Mouse (Mus musculus) kidney, adult 18-20 months (tissue): Measurements from ENCODE around the gene Dmc1.
A peak's percentile ranks its signal among the peaks of the same experiment; 100 is the strongest.

Source experiments
- DNase-seq: peaks from one replicate; pipeline ENCODE4 v3.0.0; 2021

The Dmc1 gene

DNA sequence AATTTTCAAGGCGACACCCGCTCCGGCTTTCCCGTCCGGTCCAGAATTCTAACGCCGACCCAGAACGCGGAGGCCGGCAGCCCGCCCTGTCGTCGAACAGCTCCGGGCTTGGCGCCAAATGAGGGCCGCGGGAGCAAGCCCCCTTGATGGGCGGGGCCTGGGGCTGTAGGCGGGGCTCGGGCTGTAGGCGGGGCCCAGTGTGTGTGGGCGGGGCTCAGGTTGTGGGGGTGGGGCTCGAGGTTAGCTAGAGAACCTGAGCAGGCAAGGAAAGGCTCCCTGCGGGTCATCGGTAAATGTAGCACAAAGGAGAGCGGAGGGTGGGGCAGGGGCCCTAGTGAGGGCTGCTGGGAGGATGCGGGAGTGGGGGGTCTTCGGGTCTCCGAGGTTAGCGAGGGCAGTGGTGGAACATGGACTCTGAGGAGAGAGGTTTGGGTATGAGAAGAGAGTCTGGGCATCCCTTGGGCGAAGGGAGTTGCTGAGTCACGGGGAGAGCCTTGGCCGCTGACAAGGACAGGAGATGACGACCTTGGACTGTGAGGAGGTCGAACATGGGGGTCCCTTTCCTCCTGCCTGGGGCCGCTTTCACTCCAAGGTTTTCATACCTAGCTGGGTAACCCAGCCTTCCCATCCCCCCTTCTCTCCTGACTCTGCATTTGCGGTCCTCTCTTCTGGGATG, at the start of gene Dmc1:
Dmc1 (minus strand) TSS at position 120 of the 676 bp plus-strand sequence.
- peak; percentile 28 for DNase-seq

DNA sequence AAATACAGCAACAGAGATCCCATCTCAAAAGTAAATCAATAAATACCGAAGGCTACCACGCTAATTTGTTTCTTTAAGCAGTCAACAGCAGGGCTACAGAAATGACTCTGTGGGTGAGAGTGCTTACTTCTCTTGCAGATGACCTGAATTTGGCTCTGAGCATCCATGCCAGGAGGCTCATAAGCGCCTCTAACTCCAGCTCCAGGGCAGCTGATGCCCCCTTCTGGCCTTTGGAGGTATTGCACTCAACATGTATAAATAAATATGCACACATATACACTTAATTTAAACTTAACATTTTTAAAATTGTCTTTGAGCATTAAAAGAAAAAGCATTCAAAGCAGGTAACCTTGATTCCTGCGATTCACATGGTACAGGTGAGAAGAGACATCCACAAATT, 46.6 kb upstream of the Dmc1 start:
- no peak for DNase-seq

DNA sequence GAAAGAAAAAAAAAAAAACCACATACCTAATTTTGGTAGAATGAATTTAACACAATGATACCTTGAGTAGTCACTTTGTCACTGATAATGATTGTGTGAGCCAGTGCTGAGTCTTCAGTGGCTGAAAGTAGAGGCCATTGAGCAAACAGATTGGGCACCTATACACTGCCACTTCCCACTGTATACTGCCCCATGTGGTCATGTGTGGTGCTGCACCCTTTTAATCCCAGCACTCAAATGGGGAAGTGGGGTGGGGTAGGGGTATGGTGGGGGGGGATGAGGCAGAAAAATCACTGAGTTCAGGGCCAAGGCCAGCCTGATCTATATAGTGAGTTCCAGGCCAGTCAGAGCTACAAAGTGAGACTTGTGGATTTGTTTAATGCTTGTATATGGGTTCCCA, 45.7 kb upstream of the Dmc1 start:
- DNase-seq: peak; percentile 50

DNA sequence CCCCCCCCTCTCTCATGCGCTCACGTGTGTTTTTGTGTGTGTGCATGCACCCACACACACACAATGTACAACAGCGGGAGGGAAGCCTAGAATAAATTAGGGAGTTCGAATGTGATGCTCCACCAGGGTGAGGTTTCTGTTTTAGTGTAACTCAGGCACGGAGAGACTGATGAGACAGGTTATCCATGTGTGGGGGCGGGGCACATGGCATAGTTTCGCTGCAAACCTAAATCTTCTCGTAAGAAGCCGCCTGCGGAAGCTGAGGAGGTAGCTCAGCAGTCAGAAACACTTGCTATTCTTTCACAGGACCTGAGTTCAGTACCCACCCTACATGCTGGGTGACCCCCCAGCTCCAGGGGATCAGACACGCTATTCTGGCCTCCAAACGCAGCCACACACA, 43.2 kb upstream of the Dmc1 start:
- no peak for DNase-seq

- DNase-seq: no peak
Observed at GRCm38 (mm10) chr15:79645483-79645882, 40.6 kb upstream of the Dmc1 start.

DNA sequence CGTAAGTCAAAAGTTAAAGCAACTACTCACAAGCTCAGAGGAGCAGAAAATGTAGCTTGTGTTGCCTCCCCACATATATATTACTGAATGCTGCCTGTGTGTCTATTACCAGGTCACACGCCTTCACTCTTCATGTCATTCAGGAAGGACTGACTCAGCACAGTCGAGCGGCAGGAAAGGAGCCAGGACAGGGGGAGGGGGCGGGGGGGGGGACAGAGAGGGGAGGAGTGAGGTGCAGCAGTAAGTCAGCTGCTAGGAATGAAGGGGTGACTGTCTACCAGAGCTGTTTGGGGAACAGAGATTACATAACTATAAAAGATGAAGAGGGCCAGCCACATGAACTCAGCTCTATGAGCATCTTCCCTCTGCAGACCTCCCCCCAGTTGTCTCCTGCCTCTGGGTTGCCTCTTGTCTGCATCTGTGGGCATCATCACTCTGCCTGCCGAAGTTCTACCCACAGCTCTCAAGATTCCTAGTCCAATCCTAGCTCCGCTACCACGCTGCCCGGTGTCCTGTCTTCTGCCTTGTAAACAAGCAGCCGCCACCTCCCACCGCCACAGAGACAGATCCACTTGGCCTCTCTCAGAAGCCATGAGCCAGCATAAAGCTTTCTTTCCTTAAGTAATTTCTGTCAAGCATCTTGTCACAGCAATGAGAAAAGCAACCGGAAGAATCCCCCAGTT, 36.4 kb upstream of the Dmc1 start:
- DNase-seq: no peak

DNA sequence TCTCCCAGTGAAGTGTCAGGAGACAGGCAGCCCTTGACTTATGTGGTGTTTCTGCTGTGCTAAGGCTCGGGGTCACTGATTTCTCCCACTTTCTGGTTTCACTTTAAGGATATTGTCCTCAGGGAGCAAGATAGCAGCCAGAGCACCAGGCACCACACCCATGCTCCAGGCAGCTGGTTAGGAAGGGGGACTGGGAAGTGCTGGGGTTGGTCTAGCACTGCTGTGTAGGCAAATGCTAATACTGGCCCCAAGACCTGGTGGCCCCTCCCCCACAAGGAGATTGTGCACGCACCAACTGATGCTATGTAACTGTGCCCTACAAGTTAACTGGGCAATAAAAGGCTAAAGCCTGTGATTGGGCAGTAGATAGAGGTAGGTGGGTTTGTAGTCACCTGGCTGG, 25.6 kb upstream of the Dmc1 start:
- DNase-seq: no peak

DNA sequence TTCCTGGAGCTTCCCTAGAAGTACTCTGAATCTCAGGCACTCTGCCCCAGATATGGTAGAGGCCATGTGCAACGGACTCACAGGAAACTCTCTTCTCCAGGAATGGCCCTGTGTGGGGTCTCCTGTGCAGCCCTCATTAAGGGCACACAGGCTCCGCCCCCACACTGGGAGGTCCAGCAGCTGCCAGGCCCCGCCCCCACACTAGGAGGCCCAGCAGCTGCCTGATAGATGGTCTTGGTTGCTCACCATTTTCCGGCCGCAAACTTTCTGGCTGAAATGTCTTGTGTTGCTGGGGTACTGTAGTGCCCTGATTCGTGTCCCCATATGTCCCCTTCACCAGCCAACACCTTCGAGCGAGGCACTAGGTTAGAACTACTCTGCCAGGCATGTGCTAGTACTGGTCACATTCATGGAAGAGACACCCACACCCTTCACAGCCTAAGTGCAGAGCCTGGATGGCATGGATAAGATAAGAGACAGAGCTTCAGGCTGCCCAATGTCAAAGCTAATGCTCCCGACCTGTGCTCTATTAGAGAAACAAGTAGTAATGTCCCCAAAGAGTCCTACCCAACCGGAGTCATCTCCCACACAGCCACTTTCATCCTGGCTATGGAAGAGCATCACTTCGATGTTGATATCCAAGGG, 15.0 kb upstream of the Dmc1 start:
- DNase-seq: no peak

- no peak for DNase-seq
Observed at GRCm38 (mm10) chr15:79618456-79618855, 13.5 kb upstream of the Dmc1 start.

- no peak for DNase-seq
Observed at GRCm38 (mm10) chr15:79617135-79617534, 12.2 kb upstream of the Dmc1 start.

- DNase-seq: no peak
Observed at GRCm38 (mm10) chr15:79616729-79617128, 11.8 kb upstream of the Dmc1 start.

- no peak for DNase-seq
Observed at GRCm38 (mm10) chr15:79615501-79615900, 10.6 kb upstream of the Dmc1 start.

- DNase-seq: no peak
Observed at GRCm38 (mm10) chr15:79609226-79609625, 4.3 kb upstream of the Dmc1 start.

GRCm38 (mm10) chr15:79608214-79608613, 3.3 kb upstream of the Dmc1 start:
- no peak for DNase-seq

- DNase-seq: no peak
Observed at GRCm38 (mm10) chr15:79607757-79608156, 2.8 kb upstream of the Dmc1 start.

DNA sequence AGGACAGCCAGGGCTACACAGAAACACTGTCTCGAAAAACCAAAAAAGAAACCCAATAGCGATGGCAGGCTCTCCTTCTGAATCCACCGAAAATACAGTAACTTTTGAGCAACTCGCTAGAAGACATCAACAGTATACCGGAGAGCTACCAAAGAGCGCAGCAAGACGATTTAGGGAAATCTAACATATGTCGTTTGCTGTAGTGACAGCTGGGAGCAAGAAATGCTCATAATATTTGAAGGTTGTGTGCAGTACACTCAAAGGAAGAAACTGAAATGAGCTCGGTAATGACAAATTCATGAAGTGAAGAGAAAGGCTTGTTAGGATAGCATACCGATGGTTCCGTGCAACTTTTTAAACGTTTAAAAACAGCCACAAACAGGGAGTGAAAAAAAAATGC, 1.3 kb upstream of the Dmc1 start:
- no peak for DNase-seq

- DNase-seq: no peak
Observed at GRCm38 (mm10) chr15:79600176-79600575, 4.7 kb downstream of the Dmc1 start.

DNA sequence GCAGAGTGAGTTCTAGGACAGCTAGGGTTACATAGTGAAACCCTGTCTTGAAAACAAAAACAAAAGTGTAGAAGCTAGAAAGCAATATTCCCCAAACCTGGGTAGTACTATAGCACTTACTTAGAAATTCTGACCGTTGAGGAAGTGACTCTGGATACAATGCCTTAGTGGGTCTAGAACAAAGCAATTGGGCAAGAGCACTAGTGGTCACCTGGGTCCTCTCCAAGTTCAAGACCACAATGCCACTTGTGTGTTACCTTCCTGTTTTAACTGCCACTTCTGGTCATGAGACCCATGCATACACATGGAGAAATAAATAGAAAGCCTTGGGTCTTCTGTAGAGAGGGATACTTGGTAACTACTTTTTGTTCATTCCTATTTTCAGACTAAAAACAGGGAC, 6.2 kb downstream of the Dmc1 start:
- DNase-seq: no peak

DNA sequence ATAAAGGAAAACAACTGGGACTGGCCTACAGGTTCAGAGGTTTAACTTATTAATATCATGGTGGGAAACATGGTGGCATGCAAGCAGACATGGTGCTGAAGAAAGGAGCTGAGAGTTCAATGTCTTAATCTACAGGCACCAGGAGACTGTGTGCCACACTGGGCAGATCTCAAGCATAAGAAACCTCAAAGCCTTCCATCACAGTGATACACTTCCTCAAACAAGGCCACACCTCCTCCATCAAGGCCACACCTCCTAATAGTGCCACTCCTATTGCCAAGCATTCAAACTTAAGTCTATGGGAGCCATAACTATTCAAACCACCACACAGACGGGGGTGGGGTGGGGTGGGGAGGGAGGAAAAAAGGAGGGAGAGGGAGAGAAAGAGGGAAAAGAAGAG, 23.3 kb downstream of the Dmc1 start:
- DNase-seq: no peak

GRCm38 (mm10) chr15:79577671-79578426, 27.1 kb downstream of the Dmc1 start:
- DNase-seq: no peak

GRCm38 (mm10) chr15:79576947-79577346, 28.0 kb downstream of the Dmc1 start:
- DNase-seq: no peak

GRCm38 (mm10) chr15:79575543-79576222, 29.2 kb downstream of the Dmc1 start:
- no peak for DNase-seq

DNA sequence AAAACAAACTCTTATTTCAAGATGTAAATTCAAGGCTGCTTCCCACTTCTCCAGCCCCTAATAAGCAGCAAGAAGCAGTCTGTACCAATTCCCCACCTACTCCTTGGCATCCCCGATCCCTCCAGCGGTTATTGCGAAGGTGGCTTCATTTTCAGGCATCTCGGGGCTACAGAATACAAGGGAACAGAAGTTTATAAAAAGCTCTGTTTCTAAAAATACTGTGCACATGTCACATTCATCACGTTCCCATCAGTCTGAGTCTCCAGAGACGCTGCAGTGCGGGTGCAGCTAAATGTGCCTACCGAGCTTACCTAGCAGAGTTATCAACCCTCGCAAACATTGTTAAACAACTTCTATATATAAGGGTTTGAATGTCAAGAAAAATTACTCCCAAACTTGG, 42.5 kb downstream of the Dmc1 start:
- no peak for DNase-seq
